In genomic region chr11:98296916-98297315, GRCm38 (mm10) we compare ENCODE assay signal across 25 mouse cellular contexts. TPM values are rescaled to one million over a fixed set of nuclear protein-coding genes. Genes with fewer than 3 reads are reported as not detected.
A peak's percentile ranks its signal among the peaks of the same experiment; 100 is the strongest.
DNase-seq lines count a peak whose midpoint lies in the region; ATAC-seq and TF ChIP-seq lines count a peak whose summit lies in the region.
"Had no signal": no experiment of that assay in that cellular context is flagged by ENCODE, and none has a peak within 500 bp of the region (broad histone marks: within the 10 kb centered on the region; RNA-seq: fewer than 3 reads in every experiment).

No protein-coding gene starts in this region.

- WGBS in hindbrain, embryonic 16.5 days = 54% methylated on average over 2 of the region's 2 CpGs
- WGBS in hindbrain, embryonic 13.5 days = 53% methylated on average over 2 of the region's 2 CpGs
- 46% methylated on average over 2 of the region's 2 CpGs for WGBS in liver, embryonic 15.5 days (ENCODE audit: insufficient replicate concordance)
- 50% methylated on average over 2 of the region's 2 CpGs for WGBS in stomach, postnatal 0 days

- TF ChIP-seq CTCF in layer of hippocampus, adult 2 months (conservative IDR thresholded peaks at IDR 0.05) = no peak
- no peak for TF ChIP-seq CTCF in stomach, postnatal 0 days (IDR thresholded peaks at IDR 0.05; ENCODE audit: low read depth)

- no peak for TF ChIP-seq EP300 in stomach, postnatal 0 days (optimal IDR thresholded peaks at IDR 0.05)

- no peaks in the 10 kb centered on the region for H3K36me3 ChIP-seq in hindbrain, embryonic 16.5 days (ENCODE audit: control insufficient read depth, insufficient read depth, low read length)
- no peaks in the 10 kb centered on the region for H3K36me3 ChIP-seq in hindbrain, embryonic 13.5 days
- H3K36me3 ChIP-seq in liver, embryonic 15.5 days (replicated peaks) = no peaks in the 10 kb centered on the region
- H3K36me3 ChIP-seq in stomach, postnatal 0 days (ENCODE audit: control insufficient read depth, insufficient read depth, low read length) = no peaks in the 10 kb centered on the region
- H3K36me3 ChIP-seq: embryonic facial prominence, embryonic 13.5 days; heart, embryonic 15.5 days; hindbrain, embryonic 15.5 days; intestine, embryonic 15.5 days; limb, embryonic 10.5 days; midbrain, embryonic 10.5 days; stomach, embryonic 15.5 days had no signal

- ATAC-seq in hindbrain, embryonic 16.5 days = no peak
- ATAC-seq in hindbrain, embryonic 13.5 days (ENCODE audit: low FRiP score) = no peak
- ATAC-seq in liver, embryonic 15.5 days (ENCODE audit: insufficient read depth) = peak; percentile 41
- no peak for ATAC-seq in stomach, postnatal 0 days (ENCODE audit: low FRiP score, low TSS enrichment)
- ATAC-seq: activated CD4-positive, CD25-positive, alpha-beta regulatory T cell, adult 4 months; intestine, embryonic 15.5 days had no signal

- DNase-seq in layer of hippocampus, adult 2 months (ENCODE audit: low spot score in 2 of 2) = no peak
- no peak for DNase-seq in layer of hippocampus, postnatal 36 days
- DNase-seq in cerebellum, adult 11-12 months = no peak
- no peak for DNase-seq in stomach, postnatal 0 days (ENCODE audit: low spot score)
- DNase-seq: adrenal gland, adult 8-10 months; cerebellum, adult 8-10 months; cerebellum, postnatal 36 days; gastrocnemius, adult 2 months; lung, adult 18-20 months had no signal

- H3K27me3 ChIP-seq in hindbrain, embryonic 16.5 days (replicated peaks; ENCODE audit: control insufficient read depth, insufficient read depth, low read length) = peaks cover 3% of the 10 kb centered on the region
- peaks cover 28% of the 10 kb centered on the region for H3K27me3 ChIP-seq in hindbrain, embryonic 13.5 days
- H3K27me3 ChIP-seq in liver, embryonic 15.5 days = peaks cover 75% of the 10 kb centered on the region
- H3K27me3 ChIP-seq in stomach, postnatal 0 days (ENCODE audit: control insufficient read depth, insufficient read depth, low read length) = no peaks in the 10 kb centered on the region
- H3K27me3 ChIP-seq: intestine, embryonic 15.5 days; stomach, embryonic 15.5 days had no signal

- peaks cover 46% of the 10 kb centered on the region for H3K4me1 ChIP-seq in hindbrain, embryonic 16.5 days (ENCODE audit: control insufficient read depth, insufficient read depth, low read depth, low read length)
- peaks cover 57% of the 10 kb centered on the region for H3K4me1 ChIP-seq in hindbrain, embryonic 13.5 days (replicated peaks)
- peaks cover 22% of the 10 kb centered on the region for H3K4me1 ChIP-seq in brown adipose tissue, adult 24 weeks (ENCODE audit: control insufficient read depth, insufficient read depth, insufficient read length, low read length)
- H3K4me1 ChIP-seq in liver, embryonic 15.5 days (replicated peaks) = 0 out of 2 replicates have a peak, but pooled peaks cover 22% of the 10 kb centered on the region
- no peaks in the 10 kb centered on the region for H3K4me1 ChIP-seq in stomach, postnatal 0 days (replicated peaks; ENCODE audit: control insufficient read depth, insufficient read depth)

- no peak overlapping the region for H3K4me2 ChIP-seq in hindbrain, embryonic 16.5 days (ENCODE audit: low read length)
- no peak overlapping the region for H3K4me2 ChIP-seq in hindbrain, embryonic 13.5 days
- H3K4me2 ChIP-seq in liver, embryonic 15.5 days = no peak overlapping the region
- no peak overlapping the region for H3K4me2 ChIP-seq in stomach, postnatal 0 days (replicated peaks; ENCODE audit: low read depth)
- H3K4me2 ChIP-seq: embryonic facial prominence, embryonic 13.5 days; heart, embryonic 15.5 days; intestine, embryonic 15.5 days; stomach, embryonic 15.5 days had no signal

- no peaks in the 10 kb centered on the region for H3K9me3 ChIP-seq in hindbrain, embryonic 16.5 days (ENCODE audit: control insufficient read depth, low read length)
- H3K9me3 ChIP-seq in hindbrain, embryonic 13.5 days = no peaks in the 10 kb centered on the region
- H3K9me3 ChIP-seq in liver, embryonic 15.5 days (replicated peaks) = no peaks in the 10 kb centered on the region
- no peaks in the 10 kb centered on the region for H3K9me3 ChIP-seq in stomach, postnatal 0 days (ENCODE audit: control insufficient read depth, low read length)
- H3K9me3 ChIP-seq: embryonic facial prominence, embryonic 13.5 days; heart, embryonic 15.5 days; hindbrain, embryonic 15.5 days; intestine, embryonic 15.5 days; limb, embryonic 10.5 days; midbrain, embryonic 10.5 days; stomach, embryonic 15.5 days had no signal

- H3K9ac ChIP-seq in hindbrain, embryonic 16.5 days (ENCODE audit: low read depth, low read length) = 0 out of 2 replicates have a peak overlapping the region, but pooled peaks have one; percentile 22
- H3K9ac ChIP-seq in hindbrain, embryonic 13.5 days = no peak overlapping the region
- H3K9ac ChIP-seq in liver, embryonic 15.5 days = no peak overlapping the region
- no peak overlapping the region for H3K9ac ChIP-seq in stomach, postnatal 0 days (ENCODE audit: low read length)
- H3K9ac ChIP-seq: embryonic facial prominence, embryonic 13.5 days; heart, embryonic 15.5 days; intestine, embryonic 15.5 days; stomach, embryonic 15.5 days had no signal

- no peak overlapping the region for H3K4me3 ChIP-seq in hindbrain, embryonic 16.5 days (ENCODE audit: low read length)
- no peak overlapping the region for H3K4me3 ChIP-seq in hindbrain, embryonic 13.5 days
- H3K4me3 ChIP-seq in layer of hippocampus, adult 2 months = no peak overlapping the region
- no peak overlapping the region for H3K4me3 ChIP-seq in brown adipose tissue, adult 24 weeks (ENCODE audit: insufficient read depth, low read depth, low read length)
- H3K4me3 ChIP-seq in liver, embryonic 15.5 days (replicated peaks) = no peak overlapping the region
- H3K4me3 ChIP-seq in stomach, postnatal 0 days (ENCODE audit: low read depth, low read length) = no peak overlapping the region
- H3K4me3 ChIP-seq: embryonic facial prominence, embryonic 13.5 days; erythroblast, embryonic 14.5 days; gastrocnemius, adult 2 months; heart, embryonic 15.5 days; hindbrain, embryonic 15.5 days; intestine, embryonic 15.5 days; limb, embryonic 10.5 days; midbrain, embryonic 10.5 days; stomach, embryonic 15.5 days had no signal

- no peak overlapping the region for H3K27ac ChIP-seq in hindbrain, embryonic 16.5 days (ENCODE audit: low read depth, low read length)
- no peak overlapping the region for H3K27ac ChIP-seq in hindbrain, embryonic 13.5 days
- H3K27ac ChIP-seq in layer of hippocampus, adult 2 months = peak overlapping the region; percentile 99
- peak overlapping the region; percentile 88 for H3K27ac ChIP-seq in brown adipose tissue, adult 24 weeks (replicated peaks; ENCODE audit: low read depth, low read length)
- peak overlapping the region; percentile 77 for H3K27ac ChIP-seq in liver, embryonic 15.5 days (replicated peaks)
- H3K27ac ChIP-seq in stomach, postnatal 0 days (replicated peaks) = no peak overlapping the region
- H3K27ac ChIP-seq: embryonic facial prominence, embryonic 13.5 days; heart, embryonic 15.5 days; intestine, embryonic 15.5 days; limb, embryonic 10.5 days; stomach, embryonic 15.5 days had no signal

RNA-seq across cellular contexts. Expression of gene Neurod2, which starts 32.5 kb away (rescaled TPM):
- polyA plus RNA-seq in hindbrain, embryonic 16.5 days (2015; fragmentation: Nextera tagmentation; extraction: Ambion mirVana) = 22.9 and 23.4 TPM in 2 replicates
- 24.6 and 30.7 TPM in 2 replicates for polyA plus RNA-seq in hindbrain, embryonic 13.5 days (2015; fragmentation: Nextera tagmentation; extraction: Ambion mirVana)
- total RNA-seq in layer of hippocampus, adult 2 months (2021) = 100 to 1,000 TPM; 163 to 165 TPM
- total RNA-seq in layer of hippocampus, postnatal 36 days (2021) = 100 to 1,000 TPM; 156 to 162 TPM
- polyA plus RNA-seq in brown adipose tissue, adult 24 weeks (2012; ENCODE audit: insufficient read depth, insufficient read length, missing spikeins) = not detected in 2 replicates
- not detected in 2 replicates for polyA plus RNA-seq in liver, embryonic 15.5 days (2015; fragmentation: Nextera tagmentation; extraction: Ambion mirVana)
- polyA plus RNA-seq in stomach, postnatal 0 days (2015; fragmentation: Nextera tagmentation; extraction: Ambion mirVana) = 0.02 and 0.08 TPM in 2 replicates
- total RNA-seq: adrenal gland, adult 8-10 months; CH12.LX; gastrocnemius, adult 2 months; heart, postnatal 4 days had no signal
- polyA plus RNA-seq: activated CD4-positive, CD25-positive, alpha-beta regulatory T cell, adult 4 months; erythroblast, embryonic 14.5 days; gonadal fat pad, adult 2 months; heart, embryonic 15.5 days; limb, embryonic 10.5 days had no signal

RNA-seq across cellular contexts. Expression of gene Ppp1r1b, which starts 51.3 kb away (rescaled TPM):
- 7.7 and 9.3 TPM in 2 replicates for polyA plus RNA-seq in hindbrain, embryonic 16.5 days (2015; fragmentation: Nextera tagmentation; extraction: Ambion mirVana)
- 1.1 and 2.4 TPM in 2 replicates for polyA plus RNA-seq in hindbrain, embryonic 13.5 days (2015; fragmentation: Nextera tagmentation; extraction: Ambion mirVana)
- 10 to 100 TPM; 55.9 to 56.2 TPM for total RNA-seq in layer of hippocampus, adult 2 months (2021)
- total RNA-seq in layer of hippocampus, postnatal 36 days (2021) = 10 to 100 TPM; 48.8 to 50.8 TPM
- polyA plus RNA-seq in brown adipose tissue, adult 24 weeks (2012; ENCODE audit: insufficient read depth, insufficient read length, missing spikeins) = not detected in 2 replicates
- 0.59 and 0.93 TPM in 2 replicates for polyA plus RNA-seq in liver, embryonic 15.5 days (2015; fragmentation: Nextera tagmentation; extraction: Ambion mirVana)
- 6.9 and 7.0 TPM in 2 replicates for polyA plus RNA-seq in stomach, postnatal 0 days (2015; fragmentation: Nextera tagmentation; extraction: Ambion mirVana)
- total RNA-seq: gastrocnemius, adult 2 months had no signal
- polyA plus RNA-seq: activated CD4-positive, CD25-positive, alpha-beta regulatory T cell, adult 4 months had no signal

Comparison
In these comparisons a context has a peak if more than half of its experiments do, and no peak if none do; other contexts are left out.
1. H3K27ac ChIP-seq: peak in layer of hippocampus, adult 2 months (single experiment), brown adipose tissue, adult 24 weeks (single experiment) and liver, embryonic 15.5 days (single experiment); none in hindbrain, embryonic 16.5 days (single experiment), hindbrain, embryonic 13.5 days (single experiment) and stomach, postnatal 0 days (single experiment).
2. RNA of gene Neurod2, which starts 32.5 kb away (polyA plus RNA-seq): 24.6 to 30.7 TPM in hindbrain, embryonic 13.5 days and 22.9 to 23.4 TPM in hindbrain, embryonic 16.5 days; 0.02 to 0.08 TPM in stomach, postnatal 0 days, not detected in liver, embryonic 15.5 days and not detected in brown adipose tissue, adult 24 weeks; every median in the first group is over 10 times any median in the second.